In genomic region chr13:107825636-107826035, GRCm38 (mm10) we compare ENCODE assay signal across 22 mouse cellular contexts.
DNase-seq lines count a peak whose midpoint lies in the region; ATAC-seq and TF ChIP-seq lines count a peak whose summit lies in the region.
"Had no signal": no experiment of that assay in that cellular context is flagged by ENCODE, and none has a peak within 500 bp of the region (broad histone marks: within the 10 kb centered on the region; RNA-seq: fewer than 3 reads in every experiment).

No protein-coding gene starts in this region.

- H3K9me3 ChIP-seq in hindbrain, postnatal 0 days (ENCODE audit: low read length), result no peaks in the 10 kb centered on the region
- H3K9me3 ChIP-seq in intestine, postnatal 0 days (ENCODE audit: control insufficient read depth), result no peaks in the 10 kb centered on the region
- H3K9me3 ChIP-seq: forebrain, embryonic 10.5 days; forebrain, embryonic 13.5 days; hindbrain, embryonic 10.5 days; hindbrain, embryonic 13.5 days; intestine, embryonic 15.5 days had no signal

- H3K4me2 ChIP-seq in hindbrain, postnatal 0 days (ENCODE audit: low read depth, low read length), result no peak overlapping the region
- H3K4me2 ChIP-seq in intestine, postnatal 0 days (replicated peaks; ENCODE audit: low read depth), result no peak overlapping the region
- H3K4me2 ChIP-seq: forebrain, embryonic 13.5 days; heart, embryonic 11.5 days; hindbrain, embryonic 13.5 days; intestine, embryonic 15.5 days had no signal

- no peaks in the 10 kb centered on the region for H3K4me1 ChIP-seq in hindbrain, postnatal 0 days (ENCODE audit: insufficient read depth, low read length)
- H3K4me1 ChIP-seq in intestine, postnatal 0 days (replicated peaks; ENCODE audit: control insufficient read depth, insufficient read depth, low read length), result 0 out of 2 replicates have a peak, but pooled peaks cover 3% of the 10 kb centered on the region

- H3K9ac ChIP-seq in hindbrain, postnatal 0 days (replicated peaks; ENCODE audit: low read length), result no peak overlapping the region
- H3K9ac ChIP-seq in intestine, postnatal 0 days (ENCODE audit: low read depth, low read length), result no peak overlapping the region
- H3K9ac ChIP-seq: forebrain, embryonic 13.5 days; hindbrain, embryonic 13.5 days; intestine, embryonic 15.5 days had no signal

- H3K27me3 ChIP-seq in hindbrain, postnatal 0 days (ENCODE audit: insufficient read depth, low read length), result no peaks in the 10 kb centered on the region
- H3K27me3 ChIP-seq in intestine, postnatal 0 days (replicated peaks; ENCODE audit: control insufficient read depth, insufficient read depth, low read length), result no peaks in the 10 kb centered on the region
- H3K27me3 ChIP-seq: forebrain, embryonic 13.5 days; hindbrain, embryonic 13.5 days; intestine, embryonic 15.5 days had no signal

- H3K36me3 ChIP-seq in hindbrain, postnatal 0 days (ENCODE audit: insufficient read depth, low read length), result no peaks in the 10 kb centered on the region
- no peaks in the 10 kb centered on the region for H3K36me3 ChIP-seq in intestine, postnatal 0 days (ENCODE audit: control insufficient read depth, insufficient read depth)
- H3K36me3 ChIP-seq: forebrain, embryonic 10.5 days; hindbrain, embryonic 10.5 days; hindbrain, embryonic 13.5 days; intestine, embryonic 15.5 days had no signal

- H3K4me3 ChIP-seq in hindbrain, postnatal 0 days (ENCODE audit: low read length), result no peak overlapping the region
- H3K4me3 ChIP-seq in intestine, postnatal 0 days (ENCODE audit: low read depth, low read length), result no peak overlapping the region
- H3K4me3 ChIP-seq: forebrain, embryonic 10.5 days; forebrain, embryonic 13.5 days; hindbrain, embryonic 10.5 days; hindbrain, embryonic 13.5 days; intestine, embryonic 15.5 days had no signal

- H3K27ac ChIP-seq in hindbrain, postnatal 0 days, result no peak overlapping the region
- no peak overlapping the region for H3K27ac ChIP-seq in intestine, postnatal 0 days (ENCODE audit: low read depth, low read length)
- H3K27ac ChIP-seq: forebrain, embryonic 10.5 days; forebrain, embryonic 13.5 days; hindbrain, embryonic 10.5 days; hindbrain, embryonic 13.5 days; intestine, embryonic 15.5 days had no signal

- ATAC-seq in CD4-positive, CD25-positive, alpha-beta regulatory T cell, adult 4 months, result peak; percentile 90
- ATAC-seq in inflammation-experienced regulatory T-cells, adult 6 months, result peak; percentile 90
- ATAC-seq in hindbrain, postnatal 0 days, result no peak
- no peak for ATAC-seq in intestine, postnatal 0 days
- ATAC-seq: forebrain, embryonic 13.5 days; forebrain, embryonic 16.5 days; hindbrain, embryonic 16.5 days; intestine, embryonic 15.5 days had no signal

- no peak for TF ChIP-seq CTCF in hindbrain, postnatal 0 days (IDR thresholded peaks at IDR 0.05; ENCODE audit: low read depth)
- TF ChIP-seq CTCF in intestine, postnatal 0 days (IDR thresholded peaks at IDR 0.05; ENCODE audit: low read depth), result no peak

- DNase-seq in thymus, postnatal 0 days (ENCODE audit: low spot score), result peak; percentile 19
- DNase-seq in thymus, postnatal 36 days, result no peak
- DNase-seq in hindbrain, postnatal 0 days (ENCODE audit: low spot score), result no peak
- DNase-seq: adrenal gland, adult 8-10 months; adrenal gland, postnatal 25 days; cerebellum, adult 11-12 months; cerebellum, adult 8-10 months; cerebellum, postnatal 10 days; cerebellum, postnatal 36 days; gastrocnemius, postnatal 10 days; gastrocnemius, postnatal 36 days had no signal

- 88% methylated on average over 4 of the region's 4 CpGs for whole genome bisulfite sequencing in hindbrain, postnatal 0 days
- 65% methylated on average over 4 of the region's 4 CpGs for WGBS in intestine, postnatal 0 days

Comparison
In these comparisons a context has a peak if more than half of its experiments do, and no peak if none do; other contexts are left out.
1. ATAC-seq: peak in CD4-positive, CD25-positive, alpha-beta regulatory T cell, adult 4 months (single experiment) and inflammation-experienced regulatory T-cells, adult 6 months (single experiment); none in hindbrain, postnatal 0 days (single experiment) and intestine, postnatal 0 days (single experiment).